Mouse (Mus musculus): ENCODE results near the gene Mgea5.

DNA sequence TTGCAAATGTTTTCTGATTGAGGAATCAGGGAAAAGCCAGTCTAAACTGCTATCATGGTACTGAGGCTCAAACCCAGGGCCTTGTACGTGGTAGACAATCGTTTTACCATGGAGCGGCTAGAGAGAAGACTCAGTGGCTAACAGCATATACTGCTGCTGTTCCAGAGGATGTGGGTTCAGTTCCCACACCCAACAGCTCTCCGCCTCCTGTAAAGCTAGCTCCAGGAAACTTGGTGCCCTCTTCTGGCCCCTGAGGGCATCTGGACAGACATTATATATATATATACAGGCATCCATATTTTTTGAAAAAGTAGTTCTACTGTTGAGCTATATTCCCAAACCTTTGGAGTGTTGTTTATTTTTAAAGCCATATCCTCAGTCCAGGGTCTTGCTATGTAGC lies 24.1 kb upstream of the Mgea5 start:
- TF ChIP-seq POLR2A (IDR thresholded peaks at IDR 0.05; ENCODE audit: insufficient read length, low read depth) (no peak), TCF12 (IDR thresholded peaks at IDR 0.05; ENCODE audit: insufficient read depth, poor library complexity, severe bottlenecking) (no peak), CEBPB (IDR thresholded peaks at IDR 0.05; ENCODE audit: insufficient read depth, poor library complexity, severe bottlenecking) (no peak), USF1 (IDR thresholded peaks at IDR 0.05; ENCODE audit: low read depth) (no peak)
